Mouse (Mus musculus): ENCODE results near the gene Olfr198.
"Not testable (repeated sequence)": the region's sequence is repeated elsewhere in the genome, so short reads cannot be mapped to it uniquely, and the experiment has no call there.

DNA sequence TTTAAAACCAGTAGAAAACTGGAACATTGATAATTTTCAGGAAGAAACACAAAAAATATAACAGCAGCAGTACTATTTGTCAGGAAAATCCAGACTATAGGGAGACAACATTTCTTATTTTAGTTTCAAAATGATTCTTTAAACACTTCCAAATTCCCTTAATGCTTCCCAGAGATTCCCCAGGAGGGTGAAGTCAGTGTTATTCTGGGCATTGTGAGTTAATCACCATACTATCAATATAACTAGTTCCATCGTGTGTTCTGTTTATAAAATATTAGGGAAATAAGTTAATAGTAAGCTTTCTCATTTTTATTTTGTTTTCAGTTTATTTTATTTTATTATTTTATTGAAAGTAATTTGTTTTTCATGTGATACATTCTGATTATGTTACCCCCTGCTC is at the start of gene Olfr198:
- TF ChIP-seq POLR2A (IDR thresholded peaks at IDR 0.05; ENCODE audit: extremely low read depth, insufficient read depth, low read length); CTCF (IDR thresholded peaks at IDR 0.05; ENCODE audit: low read depth, low read length): not testable (repeated sequence)
